9 mouse cellular contexts compared by ENCODE assay signal in the genomic region with DNA sequence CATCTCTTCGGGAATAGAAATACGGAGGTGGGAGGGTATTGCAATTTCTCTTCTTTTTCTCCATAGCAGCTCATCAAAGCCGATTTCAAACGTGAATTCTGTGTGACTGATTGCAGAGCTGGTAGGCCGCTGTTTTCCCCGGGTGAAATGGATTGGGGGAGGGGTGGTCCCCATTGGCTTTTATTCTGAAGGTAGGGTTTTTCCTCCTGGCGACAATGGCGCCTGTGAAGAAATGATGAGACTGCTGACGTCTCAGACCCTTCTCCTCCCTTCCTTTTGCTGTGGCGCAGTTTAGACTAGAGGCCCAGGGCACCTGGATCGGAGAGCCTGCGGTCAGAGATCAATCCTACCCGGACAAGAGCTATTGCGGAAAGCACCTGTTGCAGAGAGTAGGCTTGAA. TPM values are rescaled to one million over a fixed set of nuclear protein-coding genes. Genes with fewer than 3 reads are reported as not detected.
DNase-seq lines count a peak whose midpoint lies in the region; ATAC-seq lines count a peak whose summit lies in the region.
"Had no signal": no experiment of that assay in that cellular context is flagged by ENCODE, and none has a peak within 500 bp of the region (broad histone marks: within the 10 kb centered on the region; RNA-seq: fewer than 3 reads in every experiment).

No protein-coding gene starts in this region.

- H3K27ac ChIP-seq in embryonic facial prominence, embryonic 11.5 days (replicated peaks; ENCODE audit: low read depth, low read length): 0 out of 2 replicates have a peak overlapping the region, but pooled peaks have one; percentile 13
- H3K27ac ChIP-seq in limb, embryonic 11.5 days (replicated peaks; ENCODE audit: low read depth, low read length): no peak overlapping the region
- no peak overlapping the region for H3K27ac ChIP-seq in stomach, embryonic 16.5 days (ENCODE audit: low read length)

- H3K27me3 ChIP-seq in embryonic facial prominence, embryonic 11.5 days (ENCODE audit: control insufficient read depth, insufficient read depth, low read length): no peaks in the 10 kb centered on the region
- peaks cover 7% of the 10 kb centered on the region for H3K27me3 ChIP-seq in limb, embryonic 11.5 days (ENCODE audit: control insufficient read depth, insufficient read depth, low read length)
- peaks cover 12% of the 10 kb centered on the region for H3K27me3 ChIP-seq in stomach, embryonic 16.5 days (ENCODE audit: control insufficient read depth, insufficient read depth, low read length)

- H3K9me3 ChIP-seq in embryonic facial prominence, embryonic 11.5 days (replicated peaks; ENCODE audit: control insufficient read depth, low read length): no peaks in the 10 kb centered on the region
- H3K9me3 ChIP-seq in limb, embryonic 11.5 days (ENCODE audit: control insufficient read depth, low read length): no peaks in the 10 kb centered on the region
- H3K9me3 ChIP-seq in stomach, embryonic 16.5 days (replicated peaks; ENCODE audit: control insufficient read depth, low read length): no peaks in the 10 kb centered on the region

- H3K4me3 ChIP-seq in embryonic facial prominence, embryonic 11.5 days (ENCODE audit: low read depth, low read length): peak overlapping the region; percentile 39
- H3K4me3 ChIP-seq in limb, embryonic 11.5 days (ENCODE audit: low read depth, low read length): peak overlapping the region; percentile 32
- H3K4me3 ChIP-seq in stomach, embryonic 16.5 days (replicated peaks; ENCODE audit: low read length): peak overlapping the region; percentile 43

- H3K36me3 ChIP-seq in embryonic facial prominence, embryonic 11.5 days (replicated peaks; ENCODE audit: control insufficient read depth, insufficient read depth, low read depth, low read length): no peaks in the 10 kb centered on the region
- H3K36me3 ChIP-seq in limb, embryonic 11.5 days (ENCODE audit: control insufficient read depth, insufficient read depth, low read length): no peaks in the 10 kb centered on the region
- H3K36me3 ChIP-seq in stomach, embryonic 16.5 days (ENCODE audit: control insufficient read depth, insufficient read depth, low read length): no peaks in the 10 kb centered on the region

- DNase-seq in embryo, embryonic 11 days: peak; percentile 31
- DNase-seq in embryo, embryonic 9.5 days (ENCODE audit: extremely low spot score): no peak
- DNase-seq in A20 (ENCODE audit: low read depth, low spot score): peak; percentile 58
- peak; percentile 49 for DNase-seq in embryonic facial prominence, embryonic 11.5 days (ENCODE audit: low spot score)
- peak; percentile 33 for DNase-seq in limb, embryonic 11.5 days (ENCODE audit: low spot score)
- DNase-seq in kidney, postnatal 10 days: no peak
- DNase-seq in layer of hippocampus, postnatal 36 days: no peak

- no peak for ATAC-seq in embryonic facial prominence, embryonic 11.5 days (replicated peaks; ENCODE audit: insufficient number of reproducible peaks, low FRiP score, low TSS enrichment, low read depth)
- ATAC-seq in limb, embryonic 11.5 days (ENCODE audit: insufficient number of reproducible peaks, low FRiP score, low TSS enrichment, low read depth): no peak
- ATAC-seq in stomach, embryonic 16.5 days (ENCODE audit: insufficient read depth, low FRiP score): no peak

- H3K4me1 ChIP-seq in embryonic facial prominence, embryonic 11.5 days (ENCODE audit: control insufficient read depth, insufficient read depth, low read length): no peaks in the 10 kb centered on the region
- H3K4me1 ChIP-seq in limb, embryonic 11.5 days (ENCODE audit: control insufficient read depth, insufficient read depth, low read length): no peaks in the 10 kb centered on the region
- H3K4me1 ChIP-seq in stomach, embryonic 16.5 days (ENCODE audit: control insufficient read depth, insufficient read depth, low read length): no peaks in the 10 kb centered on the region

- WGBS in embryonic facial prominence, embryonic 11.5 days: 41% methylated on average over 13 of the region's 14 CpGs
- WGBS in limb, embryonic 11.5 days: 40% methylated on average over 14 of the region's 14 CpGs
- WGBS in stomach, embryonic 16.5 days: 26% methylated on average over 13 of the region's 14 CpGs

- H3K9ac ChIP-seq in embryonic facial prominence, embryonic 11.5 days (replicated peaks; ENCODE audit: low read length): peak overlapping the region; percentile 51
- peak overlapping the region; percentile 37; the same call in 1 of the 2 replicates for H3K9ac ChIP-seq in limb, embryonic 11.5 days (ENCODE audit: low read length)
- no peak overlapping the region for H3K9ac ChIP-seq in stomach, embryonic 16.5 days (ENCODE audit: low read length)

- peak overlapping the region; percentile 57 for H3K4me2 ChIP-seq in embryonic facial prominence, embryonic 11.5 days (ENCODE audit: low read depth, low read length)
- H3K4me2 ChIP-seq in limb, embryonic 11.5 days (ENCODE audit: low read depth, severe bottlenecking): peak overlapping the region; percentile 50
- peak overlapping the region; percentile 56 for H3K4me2 ChIP-seq in stomach, embryonic 16.5 days (ENCODE audit: low read depth, low read length)

RNA-seq across cellular contexts. Expression of a gene that starts 0.7 kb away (rescaled TPM):
- 59.5 and 61.3 TPM in 2 replicates for polyA plus RNA-seq in embryonic facial prominence, embryonic 11.5 days (2014; fragmentation: Nextera tagmentation; extraction: Ambion mirVana)
- polyA plus RNA-seq in limb, embryonic 11.5 days (2014; fragmentation: Nextera tagmentation; extraction: Ambion mirVana): 43.4 and 45.2 TPM in 2 replicates
- polyA plus RNA-seq in stomach, embryonic 16.5 days (2015; fragmentation: Nextera tagmentation; extraction: Ambion mirVana): 14.6 and 16.0 TPM in 2 replicates
- 100 to 1,000 TPM; 241 to 262 TPM for total RNA-seq in layer of hippocampus, postnatal 36 days (2021)

RNA-seq across cellular contexts. Expression of a gene that starts 17.0 kb away (rescaled TPM):
- polyA plus RNA-seq in embryonic facial prominence, embryonic 11.5 days (2014; fragmentation: Nextera tagmentation; extraction: Ambion mirVana): 30.6 and 35.8 TPM in 2 replicates
- polyA plus RNA-seq in limb, embryonic 11.5 days (2014; fragmentation: Nextera tagmentation; extraction: Ambion mirVana): 21.1 and 24.1 TPM in 2 replicates
- polyA plus RNA-seq in stomach, embryonic 16.5 days (2015; fragmentation: Nextera tagmentation; extraction: Ambion mirVana): 21.8 and 23.1 TPM in 2 replicates
- 10 to 100 TPM in 1 of 2 experiments, 1 to 10 TPM in 1; 6.3 to 10.0 TPM for total RNA-seq in layer of hippocampus, postnatal 36 days (2021)
- polyA plus RNA-seq: C2C12 had no signal

RNA-seq across cellular contexts. Expression of a gene that starts 17.0 kb away (rescaled TPM):
- 11.8 and 12.9 TPM in 2 replicates for polyA plus RNA-seq in embryonic facial prominence, embryonic 11.5 days (2014; fragmentation: Nextera tagmentation; extraction: Ambion mirVana)
- polyA plus RNA-seq in limb, embryonic 11.5 days (2014; fragmentation: Nextera tagmentation; extraction: Ambion mirVana): 6.1 and 8.1 TPM in 2 replicates
- polyA plus RNA-seq in stomach, embryonic 16.5 days (2015; fragmentation: Nextera tagmentation; extraction: Ambion mirVana): 4.4 and 4.9 TPM in 2 replicates
- 1 to 10 TPM; 2.2 to 5.6 TPM for total RNA-seq in layer of hippocampus, postnatal 36 days (2021)

RNA-seq across cellular contexts. Expression of a gene that starts 18.3 kb away (rescaled TPM):
- polyA plus RNA-seq in embryonic facial prominence, embryonic 11.5 days (2014; fragmentation: Nextera tagmentation; extraction: Ambion mirVana): 92.4 and 92.5 TPM in 2 replicates
- polyA plus RNA-seq in limb, embryonic 11.5 days (2014; fragmentation: Nextera tagmentation; extraction: Ambion mirVana): 65.5 and 66.3 TPM in 2 replicates
- polyA plus RNA-seq in stomach, embryonic 16.5 days (2015; fragmentation: Nextera tagmentation; extraction: Ambion mirVana): 31.2 and 52.2 TPM in 2 replicates
- 10 to 100 TPM; 17.8 to 19.9 TPM for total RNA-seq in layer of hippocampus, postnatal 36 days (2021)
- polyA plus RNA-seq: C2C12 had no signal

RNA-seq across cellular contexts. Expression of a gene that starts 44.5 kb away (rescaled TPM):
- 13.4 TPM in 2 replicates for polyA plus RNA-seq in embryonic facial prominence, embryonic 11.5 days (2014; fragmentation: Nextera tagmentation; extraction: Ambion mirVana)
- polyA plus RNA-seq in limb, embryonic 11.5 days (2014; fragmentation: Nextera tagmentation; extraction: Ambion mirVana): 12.7 TPM in 2 replicates
- 7.3 and 9.3 TPM in 2 replicates for polyA plus RNA-seq in stomach, embryonic 16.5 days (2015; fragmentation: Nextera tagmentation; extraction: Ambion mirVana)
- total RNA-seq in layer of hippocampus, postnatal 36 days (2021): 10 to 100 TPM; 18.7 to 24.2 TPM

Comparison
In these comparisons a context has a peak if more than half of its experiments do, and no peak if none do; other contexts are left out.
1. DNase-seq: peak in embryo, embryonic 11 days (single experiment), A20 (single experiment), embryonic facial prominence, embryonic 11.5 days (single experiment) and limb, embryonic 11.5 days (single experiment); none in embryo, embryonic 9.5 days (single experiment), kidney, postnatal 10 days (single experiment) and layer of hippocampus, postnatal 36 days (0 of 2).
2. Peak in every context shown above with its lines, with median percentiles within 50 percentile points of each other: H3K4me2 ChIP-seq and H3K4me3 ChIP-seq.